Mouse (Mus musculus) limb, embryonic 12.5 days (tissue): Measurements from ENCODE around the gene Gigyf1. TPM values are rescaled to one million over a fixed set of nuclear protein-coding genes. Genes with fewer than 3 reads are reported as not detected.

Experiments
- ATAC-seq: fragments of 200-750 bp; cut with Nextera tagmentation; 2 replicates; pipeline ENCODE4 v1.8.0; 2017; ENCODE audit warnings: low read depth, moderate TSS enrichment; ENCODE audit not compliant: insufficient number of reproducible peaks, insufficient read depth, low FRiP score, low TSS enrichment
- H3K27ac ChIP-seq: fragments of 300-500 bp; sonication (generic); 2 replicates; pipeline ENCODE4 v1.5.1; 2016; ENCODE audit warnings: mild to moderate bottlenecking, moderate library complexity
- H3K27me3 ChIP-seq: fragments of 300-500 bp; sonication (generic); 2 replicates; pipeline ENCODE4 v1.6.1; 2016; ENCODE audit warnings: mild to moderate bottlenecking, moderate library complexity
- H3K36me3 ChIP-seq: fragments of 300-500 bp; sonication (generic); 2 replicates; pipeline ENCODE4 v1.6.1; 2016; ENCODE audit warnings: mild to moderate bottlenecking, moderate library complexity
- H3K4me1 ChIP-seq: fragments of 300-500 bp; sonication (generic); replicated peaks from 2 replicates; pipeline ENCODE4 v1.6.1; 2016
- H3K4me2 ChIP-seq: fragments of 300-500 bp; sonication (generic); 2 replicates; pipeline ENCODE4 v1.6.1; 2016; ENCODE audit warnings: mild to moderate bottlenecking, moderate library complexity
- H3K4me3 ChIP-seq: fragments of 300-500 bp; sonication (generic); replicated peaks from 2 replicates; pipeline ENCODE4 v1.5.1; 2016; ENCODE audit warnings: mild to moderate bottlenecking
- H3K9ac ChIP-seq: fragments of 300-500 bp; sonication (generic); replicated peaks from 2 replicates; pipeline ENCODE4 v1.6.1; 2016; ENCODE audit warnings: mild to moderate bottlenecking, moderate library complexity
- H3K9me3 ChIP-seq: fragments of 300-500 bp; sonication (generic); 2 replicates; pipeline ENCODE4 v1.6.1; 2016; ENCODE audit warnings: mild to moderate bottlenecking, moderate library complexity
- WGBS: fragments of 180-500 bp; shearing (Covaris S2); methylation state at CpG from one replicate; pipeline ENCODE4 v1.1.7; 2016; 5-methylcytosine and 5-hydroxymethylcytosine counted together
- polyA plus RNA-seq: library from polyadenylated mRNA; unstranded; fragments of >200 nt; fragmentation: Nextera tagmentation; extraction: Ambion mirVana; gene quantifications from 2 replicates; pipeline ENCODE4 v1.2.1, GENCODE M21; 2016

The Gigyf1 gene
- polyA plus RNA-seq, 1 experiment from 2014 or later = 17.0 TPM

- Histone ChIP-seq H3K36me3 (peaks cover 65% of the 10 kb centered on the region), H3K4me1 (peaks cover 37% of the 10 kb centered on the region), H3K9ac (0 out of 2 replicates have a peak overlapping the region, but pooled peaks have one; percentile 12), H3K4me3 (0 out of 2 replicates have a peak overlapping the region, but pooled peaks have one; percentile 4), H3K9me3 (no peaks in the 10 kb centered on the region), H3K27ac (peak overlapping the region; percentile 17; the same call in 1 of the 2 replicates), H3K4me2 (no peak overlapping the region), H3K27me3 (no peaks in the 10 kb centered on the region)
- 84% methylated on average over 22 of the region's 22 CpGs for whole genome bisulfite sequencing
- no peak for ATAC-seq
Measured at GRCm38 (mm10) chr5:137528247-137528968, 10.1 kb downstream of the Gigyf1 start.

GRCm38 (mm10) chr5:137529221-137529995 lies 11.1 kb downstream of the Gigyf1 start:
- H3K9ac ChIP-seq = 0 out of 2 replicates have a peak overlapping the region, but pooled peaks have one; percentile 90
- H3K4me3 ChIP-seq = peak overlapping the region; percentile 90; the same call in 1 of the 2 replicates
- H3K27ac ChIP-seq = no peak overlapping the region
- no peaks in the 10 kb centered on the region for H3K9me3 ChIP-seq
- H3K27me3 ChIP-seq = no peaks in the 10 kb centered on the region
- no peak for ATAC-seq
- H3K4me2 ChIP-seq = peak overlapping the region; percentile 99; the same call in 1 of the 2 replicates
- H3K4me1 ChIP-seq = peaks cover 42% of the 10 kb centered on the region
- H3K36me3 ChIP-seq = peaks cover 55% of the 10 kb centered on the region
- 80% methylated on average over 15 of the region's 15 CpGs for WGBS

- WGBS = 78% methylated on average over 8 of the region's 8 CpGs
- peak overlapping the region; percentile 90 for H3K4me3 ChIP-seq
- peaks cover 49% of the 10 kb centered on the region for H3K36me3 ChIP-seq
Measured at GRCm38 (mm10) chr5:137530075-137530474, 11.7 kb downstream of the Gigyf1 start.

GRCm38 (mm10) chr5:137530588-137531413 lies 12.5 kb downstream of the Gigyf1 start:
- H3K27me3 ChIP-seq = no peaks in the 10 kb centered on the region
- peaks cover 36% of the 10 kb centered on the region for H3K4me1 ChIP-seq
- H3K9ac ChIP-seq = peak overlapping the region; percentile 90
- peaks cover 42% of the 10 kb centered on the region for H3K36me3 ChIP-seq
- peak overlapping the region; percentile 90 for H3K4me3 ChIP-seq
- peak overlapping the region; percentile 94 for H3K27ac ChIP-seq
- peak overlapping the region; percentile 99 for H3K4me2 ChIP-seq
- WGBS = under 1% methylated on average over 43 of the region's 46 CpGs
- ATAC-seq = 0 out of 2 replicates have a peak, but pooled peaks have one; percentile 15
- H3K9me3 ChIP-seq = no peaks in the 10 kb centered on the region

More at GRCm38 (mm10) chr5:137530075-137530474, 11.7 kb downstream of the Gigyf1 start:
- H3K4me1 ChIP-seq = peaks cover 42% of the 10 kb centered on the region
- peak overlapping the region; percentile 90 for H3K9ac ChIP-seq
- H3K9me3 ChIP-seq = no peaks in the 10 kb centered on the region
- H3K4me2 ChIP-seq = peak overlapping the region; percentile 99
- H3K27me3 ChIP-seq = no peaks in the 10 kb centered on the region
- peak overlapping the region; percentile 94 for H3K27ac ChIP-seq
- no peak for ATAC-seq

GRCm38 (mm10) chr5:137531414-137532130 lies 13.2 kb downstream of the Gigyf1 start:
- Histone ChIP-seq H3K27ac (peak overlapping the region; percentile 94), H3K4me1 (peaks cover 30% of the 10 kb centered on the region), H3K9ac (peak overlapping the region; percentile 90), H3K27me3 (no peaks in the 10 kb centered on the region), H3K9me3 (no peaks in the 10 kb centered on the region), H3K36me3 (peaks cover 35% of the 10 kb centered on the region), H3K4me3 (peak overlapping the region; percentile 90), H3K4me2 (peak overlapping the region; percentile 99)
- 0 out of 2 replicates have a peak, but pooled peaks have one; percentile 0 for ATAC-seq
- WGBS = under 1% methylated on average over 51 of the region's 51 CpGs

- H3K4me2 ChIP-seq = peak overlapping the region; percentile 99
- under 1% methylated on average over 19 of the region's 19 CpGs for WGBS
Measured at GRCm38 (mm10) chr5:137532131-137532807, 13.9 kb downstream of the Gigyf1 start.

GRCm38 (mm10) chr5:137532808-137533116 lies 14.4 kb downstream of the Gigyf1 start:
- no peaks in the 10 kb centered on the region for H3K27me3 ChIP-seq
- no peak; the same call in 1 of the 2 replicates for ATAC-seq
- peaks cover 21% of the 10 kb centered on the region for H3K4me1 ChIP-seq
- H3K9me3 ChIP-seq = no peaks in the 10 kb centered on the region
- peak overlapping the region; percentile 90 for H3K4me3 ChIP-seq
- H3K27ac ChIP-seq = peak overlapping the region; percentile 94
- peaks cover 25% of the 10 kb centered on the region for H3K36me3 ChIP-seq
- H3K4me2 ChIP-seq = peak overlapping the region; percentile 99
- H3K9ac ChIP-seq = peak overlapping the region; percentile 90
- under 1% methylated on average over 10 of the region's 12 CpGs for WGBS

More at GRCm38 (mm10) chr5:137532131-137532807, 13.9 kb downstream of the Gigyf1 start:
- Histone ChIP-seq H3K4me3 (peak overlapping the region; percentile 90), H3K9ac (peak overlapping the region; percentile 90), H3K9me3 (no peaks in the 10 kb centered on the region), H3K4me1 (peaks cover 26% of the 10 kb centered on the region), H3K27me3 (no peaks in the 10 kb centered on the region), H3K36me3 (peaks cover 30% of the 10 kb centered on the region), H3K27ac (peak overlapping the region; percentile 94)
- no peak for ATAC-seq

GRCm38 (mm10) chr5:137533117-137533827 lies 14.9 kb downstream of the Gigyf1 start, which contains the start of the genes Epo and Gnb2:
TSS of gene Epo (minus strand) at chr5:137533242.
TSS of gene Gnb2 (minus strand) at chr5:137533510.
- Histone ChIP-seq H3K27ac (peak within 1 kb of the TSS; percentile 94), H3K36me3 (peaks cover 20% of the 10 kb centered on the region), H3K9me3 (no peaks in the 10 kb centered on the region), H3K9ac (peak within 1 kb of the TSS; percentile 90), H3K4me2 (peak within 1 kb of the TSS; percentile 99), H3K27me3 (no peaks in the 10 kb centered on the region), H3K4me1 (peaks cover 18% of the 10 kb centered on the region), H3K4me3 (peak within 1 kb of the TSS; percentile 90)
- ATAC-seq = peak; percentile 66
- WGBS = 0% methylated on average over 40 of the region's 40 CpGs

- no peak overlapping the region for H3K27ac ChIP-seq
- ATAC-seq = no peak
- peaks cover 5% of the 10 kb centered on the region for H3K36me3 ChIP-seq
- WGBS = 92% methylated on average over 3 of the region's 3 CpGs
- no peak overlapping the region for H3K4me2 ChIP-seq
- no peak overlapping the region for H3K9ac ChIP-seq
- no peak overlapping the region for H3K4me3 ChIP-seq
- peaks cover 14% of the 10 kb centered on the region for H3K4me1 ChIP-seq
- no peaks in the 10 kb centered on the region for H3K9me3 ChIP-seq
- H3K27me3 ChIP-seq = no peaks in the 10 kb centered on the region
Measured at GRCm38 (mm10) chr5:137534762-137535161, 16.4 kb downstream of the Gigyf1 start.
